Mouse (Mus musculus): Measurements from ENCODE around the gene Olfr872. TPM values are rescaled to one million over a fixed set of nuclear protein-coding genes. Genes with fewer than 3 reads are reported as not detected.
"Not testable (repeated sequence)": the region's sequence is repeated elsewhere in the genome, so short reads cannot be mapped to it uniquely, and the experiment has no call there.

The Olfr872 gene
- not detected in 2 replicates for polyA plus RNA-seq (2012; rRNA removed)

- no peak for DNase-seq
- TF ChIP-seq POLR2A (IDR thresholded peaks at IDR 0.05; ENCODE audit: control insufficient read depth, extremely low read depth, insufficient read depth, low read length, poor library complexity) (no peak), CTCF (IDR thresholded peaks at IDR 0.05; ENCODE audit: borderline replicate concordance, control insufficient read depth, extremely low read depth, insufficient read depth, low read length, poor library complexity) (no peak)
- Histone ChIP-seq H3K27me3 (ENCODE audit: control insufficient read depth, insufficient read depth, low read length) (no peaks in the 10 kb centered on the region), H3K4me3 (ENCODE audit: control insufficient read depth, insufficient read depth, low read length) (no peak within 1 kb of the TSS), H3K4me1 (replicated peaks; ENCODE audit: control insufficient read depth, insufficient read depth, low read length) (no peaks in the 10 kb centered on the region), H3K36me3 (ENCODE audit: control insufficient read depth, insufficient read depth, low read length) (no peaks in the 10 kb centered on the region), H3K27ac (ENCODE audit: control insufficient read depth, insufficient read depth, low read length) (no peak within 1 kb of the TSS)
Measured at GRCm38 (mm10) chr9:20236819-20237218, at the start of gene Olfr872. TSS of gene Olfr872 (plus strand) at chr9:20237119.

- Histone ChIP-seq H3K36me3 (ENCODE audit: control insufficient read depth, insufficient read depth, low read length) (no peaks in the 10 kb centered on the region), H3K27me3 (ENCODE audit: control insufficient read depth, insufficient read depth, low read length) (no peaks in the 10 kb centered on the region), H3K4me1 (replicated peaks; ENCODE audit: control insufficient read depth, insufficient read depth, low read length) (no peaks in the 10 kb centered on the region), H3K27ac (ENCODE audit: control insufficient read depth, insufficient read depth, low read length) (no peak overlapping the region), H3K4me3 (ENCODE audit: control insufficient read depth, insufficient read depth, low read length) (no peak overlapping the region)
- no peak for TF ChIP-seq POLR2A (IDR thresholded peaks at IDR 0.05; ENCODE audit: control insufficient read depth, extremely low read depth, insufficient read depth, low read length, poor library complexity)
- no peak for TF ChIP-seq CTCF (IDR thresholded peaks at IDR 0.05; ENCODE audit: borderline replicate concordance, control insufficient read depth, extremely low read depth, insufficient read depth, low read length, poor library complexity)
- WGBS = 86% methylated on average over 1 of the region's 1 CpGs
- no peak for DNase-seq
Measured at GRCm38 (mm10) chr9:20202131-20202530, 34.8 kb upstream of the Olfr872 start.

GRCm38 (mm10) chr9:20203413-20203984 lies 33.4 kb upstream of the Olfr872 start:
- not testable (repeated sequence) for H3K4me1 ChIP-seq (replicated peaks; ENCODE audit: control insufficient read depth, insufficient read depth, low read length); DNase-seq; H3K27me3 ChIP-seq (ENCODE audit: control insufficient read depth, insufficient read depth, low read length); H3K4me3 ChIP-seq (ENCODE audit: control insufficient read depth, insufficient read depth, low read length); H3K27ac ChIP-seq (ENCODE audit: control insufficient read depth, insufficient read depth, low read length); H3K36me3 ChIP-seq (ENCODE audit: control insufficient read depth, insufficient read depth, low read length)
- WGBS = 75% methylated on average over 7 of the region's 7 CpGs

- WGBS = 51% methylated on average over 1 of the region's 1 CpGs
- Histone ChIP-seq H3K4me3 (ENCODE audit: control insufficient read depth, insufficient read depth, low read length) (no peak overlapping the region), H3K27me3 (ENCODE audit: control insufficient read depth, insufficient read depth, low read length) (no peaks in the 10 kb centered on the region), H3K36me3 (ENCODE audit: control insufficient read depth, insufficient read depth, low read length) (no peaks in the 10 kb centered on the region), H3K27ac (ENCODE audit: control insufficient read depth, insufficient read depth, low read length) (no peak overlapping the region), H3K4me1 (replicated peaks; ENCODE audit: control insufficient read depth, insufficient read depth, low read length) (no peaks in the 10 kb centered on the region)
- DNase-seq = no peak
- no peak for TF ChIP-seq POLR2A (IDR thresholded peaks at IDR 0.05; ENCODE audit: control insufficient read depth, extremely low read depth, insufficient read depth, low read length, poor library complexity)
- TF ChIP-seq CTCF (IDR thresholded peaks at IDR 0.05; ENCODE audit: borderline replicate concordance, control insufficient read depth, extremely low read depth, insufficient read depth, low read length, poor library complexity) = no peak
Measured at GRCm38 (mm10) chr9:20210812-20211211, 26.1 kb upstream of the Olfr872 start.

- Histone ChIP-seq H3K4me1 (replicated peaks; ENCODE audit: control insufficient read depth, insufficient read depth, low read length) (no peaks in the 10 kb centered on the region), H3K27ac (ENCODE audit: control insufficient read depth, insufficient read depth, low read length) (no peak overlapping the region), H3K4me3 (ENCODE audit: control insufficient read depth, insufficient read depth, low read length) (no peak overlapping the region), H3K27me3 (ENCODE audit: control insufficient read depth, insufficient read depth, low read length) (no peaks in the 10 kb centered on the region), H3K36me3 (ENCODE audit: control insufficient read depth, insufficient read depth, low read length) (no peaks in the 10 kb centered on the region)
- DNase-seq = no peak
- 78% methylated on average over 2 of the region's 2 CpGs for WGBS
- TF ChIP-seq CTCF (IDR thresholded peaks at IDR 0.05; ENCODE audit: borderline replicate concordance, control insufficient read depth, extremely low read depth, insufficient read depth, low read length, poor library complexity) (no peak), POLR2A (IDR thresholded peaks at IDR 0.05; ENCODE audit: control insufficient read depth, extremely low read depth, insufficient read depth, low read length, poor library complexity) (no peak)
Measured at GRCm38 (mm10) chr9:20211477-20211876, 25.4 kb upstream of the Olfr872 start.

GRCm38 (mm10) chr9:20211907-20212306 lies 25.0 kb upstream of the Olfr872 start, which contains the start of gene Olfr871:
TSS of gene Olfr871 (plus strand) at chr9:20212207.
- no peaks in the 10 kb centered on the region for H3K27me3 ChIP-seq (ENCODE audit: control insufficient read depth, insufficient read depth, low read length)
- H3K27ac ChIP-seq (ENCODE audit: control insufficient read depth, insufficient read depth, low read length) = no peak within 1 kb of the TSS
- no peaks in the 10 kb centered on the region for H3K4me1 ChIP-seq (replicated peaks; ENCODE audit: control insufficient read depth, insufficient read depth, low read length)
- no peak within 1 kb of the TSS for H3K4me3 ChIP-seq (ENCODE audit: control insufficient read depth, insufficient read depth, low read length)
- no peaks in the 10 kb centered on the region for H3K36me3 ChIP-seq (ENCODE audit: control insufficient read depth, insufficient read depth, low read length)
- TF ChIP-seq POLR2A (IDR thresholded peaks at IDR 0.05; ENCODE audit: control insufficient read depth, extremely low read depth, insufficient read depth, low read length, poor library complexity) = no peak
- TF ChIP-seq CTCF (IDR thresholded peaks at IDR 0.05; ENCODE audit: borderline replicate concordance, control insufficient read depth, extremely low read depth, insufficient read depth, low read length, poor library complexity) = no peak
- DNase-seq = no peak

- WGBS = 41% methylated on average over 2 of the region's 2 CpGs
- Histone ChIP-seq H3K4me1 (replicated peaks; ENCODE audit: control insufficient read depth, insufficient read depth, low read length) (no peaks in the 10 kb centered on the region), H3K4me3 (ENCODE audit: control insufficient read depth, insufficient read depth, low read length) (no peak overlapping the region), H3K27ac (ENCODE audit: control insufficient read depth, insufficient read depth, low read length) (no peak overlapping the region), H3K36me3 (ENCODE audit: control insufficient read depth, insufficient read depth, low read length) (no peaks in the 10 kb centered on the region), H3K27me3 (ENCODE audit: control insufficient read depth, insufficient read depth, low read length) (no peaks in the 10 kb centered on the region)
- no peak for TF ChIP-seq POLR2A (IDR thresholded peaks at IDR 0.05; ENCODE audit: control insufficient read depth, extremely low read depth, insufficient read depth, low read length, poor library complexity)
- no peak for TF ChIP-seq CTCF (IDR thresholded peaks at IDR 0.05; ENCODE audit: borderline replicate concordance, control insufficient read depth, extremely low read depth, insufficient read depth, low read length, poor library complexity)
- no peak for DNase-seq
Measured at GRCm38 (mm10) chr9:20237378-20237777, 459 bp downstream of the Olfr872 start.

Measured in thymus, adult 2 months (tissue).